Mouse (Mus musculus): Measurements from ENCODE around the gene Sgip1. TPM values are rescaled to one million over a fixed set of nuclear protein-coding genes. Genes with fewer than 3 reads are reported as not detected.

Gene Sgip1
- polyA plus RNA-seq, 1 experiment = 0.38 TPM

- no peak for DNase-seq (ENCODE audit: low read depth, low spot score)
- 70% methylated on average over 2 of the region's 2 CpGs for WGBS
These were observed 87.4 kb downstream of the Sgip1 start for GRCm38 (mm10) chr4:102828518-102828917.

- no peak for DNase-seq (ENCODE audit: low read depth, low spot score)
- WGBS = 68% methylated on average over 1 of the region's 1 CpGs
These were observed 92.1 kb downstream of the Sgip1 start for GRCm38 (mm10) chr4:102833191-102833590.

GRCm38 (mm10) chr4:102833726-102834125 is 92.6 kb downstream of the Sgip1 start:
- DNase-seq (ENCODE audit: low read depth, low spot score) = no peak
- WGBS = 90% methylated on average over 2 of the region's 2 CpGs

GRCm38 (mm10) chr4:102834710-102835109 is 93.6 kb downstream of the Sgip1 start:
- 74% methylated on average over 1 of the region's 1 CpGs for WGBS
- no peak for DNase-seq (ENCODE audit: low read depth, low spot score)

- 48% methylated on average over 7 of the region's 7 CpGs for WGBS
- no peak for DNase-seq (ENCODE audit: low read depth, low spot score)
These were observed 99.1 kb downstream of the Sgip1 start for GRCm38 (mm10) chr4:102840062-102840798.

- DNase-seq (ENCODE audit: low read depth, low spot score) = no peak
- 79% methylated on average over 11 of the region's 11 CpGs for WGBS
These were observed 100.0 kb downstream of the Sgip1 start for GRCm38 (mm10) chr4:102840956-102841729.

- no peak for DNase-seq (ENCODE audit: low read depth, low spot score)
- 85% methylated on average over 6 of the region's 6 CpGs for WGBS
These were observed 109.4 kb downstream of the Sgip1 start for GRCm38 (mm10) chr4:102850498-102850897.

- no peak for DNase-seq (ENCODE audit: low read depth, low spot score)
- WGBS = 7% methylated on average over 1 of the region's 1 CpGs
These were observed 110.1 kb downstream of the Sgip1 start for GRCm38 (mm10) chr4:102851161-102851560.

- WGBS = 88% methylated on average over 3 of the region's 3 CpGs
- DNase-seq (ENCODE audit: low read depth, low spot score) = no peak
These were observed 111.2 kb downstream of the Sgip1 start for GRCm38 (mm10) chr4:102852290-102852689.

GRCm38 (mm10) chr4:102852808-102853207 is 111.7 kb downstream of the Sgip1 start:
- DNase-seq (ENCODE audit: low read depth, low spot score) = no peak
- 77% methylated on average over 5 of the region's 5 CpGs for WGBS

- WGBS = 64% methylated on average over 9 of the region's 9 CpGs
- DNase-seq (ENCODE audit: low read depth, low spot score) = no peak
These were observed 112.4 kb downstream of the Sgip1 start for GRCm38 (mm10) chr4:102853330-102854022.

GRCm38 (mm10) chr4:102854928-102855892 is 114.1 kb downstream of the Sgip1 start:
- 79% methylated on average over 10 of the region's 10 CpGs for WGBS

GRCm38 (mm10) chr4:102856086-102856485 is 115.0 kb downstream of the Sgip1 start:
- no peak for DNase-seq (ENCODE audit: low read depth, low spot score)
- WGBS = 59% methylated on average over 7 of the region's 7 CpGs

More at GRCm38 (mm10) chr4:102854928-102855892, 114.1 kb downstream of the Sgip1 start:
- no peak for DNase-seq (ENCODE audit: low read depth, low spot score)

- no peak for DNase-seq (ENCODE audit: low read depth, low spot score)
- WGBS = 90% methylated on average over 15 of the region's 15 CpGs
These were observed 118.4 kb downstream of the Sgip1 start for GRCm38 (mm10) chr4:102859259-102860194.

- 53% methylated on average over 15 of the region's 15 CpGs for WGBS
These were observed 121.9 kb downstream of the Sgip1 start for GRCm38 (mm10) chr4:102862751-102863710.

GRCm38 (mm10) chr4:102866531-102866930 is 125.4 kb downstream of the Sgip1 start:
- DNase-seq (ENCODE audit: low read depth, low spot score) = no peak
- 89% methylated on average over 3 of the region's 3 CpGs for WGBS

More at GRCm38 (mm10) chr4:102862751-102863710, 121.9 kb downstream of the Sgip1 start:
- no peak for DNase-seq (ENCODE audit: low read depth, low spot score)

- 78% methylated on average over 4 of the region's 4 CpGs for WGBS
- DNase-seq (ENCODE audit: low read depth, low spot score) = no peak
These were observed 130.2 kb downstream of the Sgip1 start for GRCm38 (mm10) chr4:102871274-102871673.
